Mouse (Mus musculus) neural tube, embryonic 13.5 days (tissue): ENCODE measurements around the gene Tgfb3. TPM values are rescaled to one million over a fixed set of nuclear protein-coding genes. Genes with fewer than 3 reads are reported as not detected.
A peak's percentile ranks its signal among the peaks of the same experiment; 100 is the strongest.

Experiments used
- ATAC-seq: fragments of 200-750 bp; cut with Nextera tagmentation; 2 replicates; pipeline ENCODE4 v1.8.0; 2017; ENCODE audit warnings: low read depth, mild to moderate bottlenecking, moderate TSS enrichment, moderate library complexity
- H3K27ac ChIP-seq: fragments of 300-500 bp; sonication (generic); replicated peaks from 2 replicates; pipeline ENCODE4 v1.5.1; 2015; ENCODE audit warnings: moderate library complexity, mild to moderate bottlenecking, inconsistent platforms
- H3K27me3 ChIP-seq: fragments of 300-500 bp; sonication (generic); 2 replicates; pipeline ENCODE4 v1.6.1; 2015; ENCODE audit warnings: mild to moderate bottlenecking, inconsistent platforms
- H3K36me3 ChIP-seq: fragments of 300-500 bp; sonication (generic); 2 replicates; pipeline ENCODE4 v1.6.1; 2015; ENCODE audit warnings: mild to moderate bottlenecking, inconsistent platforms
- H3K4me1 ChIP-seq: fragments of 300-500 bp; sonication (generic); replicated peaks from 2 replicates; pipeline ENCODE4 v1.6.1; 2015; ENCODE audit warnings: inconsistent platforms
- H3K4me2 ChIP-seq: fragments of 300-500 bp; sonication (generic); 2 replicates; pipeline ENCODE4 v1.6.1; 2015; ENCODE audit warnings: inconsistent platforms, mild to moderate bottlenecking, moderate library complexity
- H3K4me3 ChIP-seq: fragments of 300-500 bp; sonication (generic); 2 replicates; pipeline ENCODE4 v1.5.1; 2015; ENCODE audit warnings: mild to moderate bottlenecking, inconsistent platforms
- H3K9ac ChIP-seq: fragments of 300-500 bp; sonication (generic); 2 replicates; pipeline ENCODE4 v1.6.1; 2015; ENCODE audit warnings: moderate library complexity, mild to moderate bottlenecking, inconsistent platforms
- H3K9me3 ChIP-seq: fragments of 300-500 bp; sonication (generic); 2 replicates; pipeline ENCODE4 v1.6.1; 2016; ENCODE audit warnings: inconsistent platforms
- WGBS: fragments of 180-500 bp; shearing (Covaris S2); methylation state at CpG from one replicate; pipeline ENCODE4 v1.1.7; 2015; 5-methylcytosine and 5-hydroxymethylcytosine counted together
- polyA plus RNA-seq: library from polyadenylated mRNA; unstranded; fragments of >200 nt; fragmentation: Nextera tagmentation; extraction: Ambion mirVana; gene quantifications from 2 replicates; pipeline ENCODE4 v1.2.1, GENCODE M21; 2015

Tgfb3 gene
- polyA plus RNA-seq, 1 experiment from 2014 or later: 8.1 TPM

DNA sequence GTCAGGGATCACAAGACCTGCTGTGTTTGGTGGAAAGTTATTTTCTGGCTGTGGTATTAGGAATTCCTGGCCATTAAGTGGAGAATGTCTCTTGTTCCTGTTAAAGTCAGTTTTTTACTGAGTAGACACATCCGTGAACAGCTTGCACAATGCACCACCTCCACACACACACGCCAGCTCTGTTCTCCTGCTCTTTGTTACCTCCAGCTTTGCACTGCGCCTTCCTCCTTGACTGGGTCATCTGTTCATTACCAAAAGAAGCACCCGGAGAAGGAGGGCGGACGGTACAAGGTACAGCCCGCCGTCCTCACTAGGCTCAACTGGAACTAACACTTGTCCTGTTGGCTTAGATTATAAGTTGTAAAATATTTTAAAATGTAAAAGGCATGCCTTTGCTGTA lies 23.8 kb upstream of the Tgfb3 start:
- H3K4me3 ChIP-seq: no peak overlapping the region
- no peak overlapping the region for H3K27ac ChIP-seq
- WGBS: 79% methylated on average over 8 of the region's 8 CpGs
- no peak overlapping the region for H3K9ac ChIP-seq
- H3K36me3 ChIP-seq: 0 out of 2 replicates have a peak, but pooled peaks cover 5% of the 10 kb centered on the region
- H3K4me1 ChIP-seq: peaks cover 21% of the 10 kb centered on the region
- no peaks in the 10 kb centered on the region for H3K9me3 ChIP-seq
- no peak overlapping the region for H3K4me2 ChIP-seq
- ATAC-seq: no peak
- H3K27me3 ChIP-seq: no peaks in the 10 kb centered on the region

DNA sequence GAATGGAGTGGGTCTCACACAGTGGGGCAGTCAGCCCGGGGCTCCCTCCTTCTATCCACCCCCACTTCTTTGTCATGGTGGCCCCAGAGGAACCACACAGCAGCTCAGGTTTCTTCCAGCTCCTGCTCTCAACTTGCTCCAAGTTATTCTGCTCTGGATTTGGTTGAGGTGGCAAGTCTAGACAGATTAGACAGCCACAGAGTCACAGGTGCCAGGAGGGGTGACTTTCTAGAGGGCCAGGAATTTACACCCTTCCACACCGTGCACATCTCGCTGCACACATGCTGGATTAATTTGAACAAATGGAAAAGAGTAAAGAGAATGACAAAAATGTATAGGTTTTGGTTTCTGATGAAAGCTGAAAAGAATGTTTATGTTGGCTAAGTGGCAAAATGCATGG lies 21.9 kb upstream of the Tgfb3 start:
- Histone ChIP-seq H3K4me1 (peaks cover 21% of the 10 kb centered on the region), H3K9ac (no peak overlapping the region), H3K9me3 (no peaks in the 10 kb centered on the region), H3K36me3 (0 out of 2 replicates have a peak, but pooled peaks cover 7% of the 10 kb centered on the region), H3K4me3 (no peak overlapping the region), H3K4me2 (no peak overlapping the region), H3K27ac (no peak overlapping the region), H3K27me3 (no peaks in the 10 kb centered on the region)
- no peak for ATAC-seq
- 83% methylated on average over 3 of the region's 3 CpGs for WGBS

DNA sequence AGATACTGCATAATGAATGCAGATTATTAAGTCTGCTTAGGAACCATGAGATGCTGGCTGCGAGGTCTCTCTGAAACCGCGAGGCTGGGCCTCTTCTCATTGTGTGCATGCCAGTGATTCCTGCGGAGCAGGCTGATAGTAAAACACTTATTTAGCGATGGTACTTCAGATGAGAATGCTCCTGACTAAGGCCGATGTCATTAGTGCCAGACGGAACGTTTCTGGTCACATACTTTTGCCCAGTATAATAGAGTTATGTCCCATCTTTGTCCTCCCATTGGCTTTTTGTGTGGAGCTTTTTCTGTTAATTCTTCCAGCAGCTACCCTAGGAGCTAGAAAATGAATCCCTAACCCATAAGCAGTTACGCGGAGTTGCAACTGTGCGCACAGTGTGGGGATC lies 18.9 kb upstream of the Tgfb3 start:
- no peak for ATAC-seq
- Histone ChIP-seq H3K9me3 (no peaks in the 10 kb centered on the region), H3K4me2 (no peak overlapping the region), H3K36me3 (peaks cover 8% of the 10 kb centered on the region; the same call in 1 of the 2 replicates), H3K27ac (no peak overlapping the region), H3K9ac (no peak overlapping the region), H3K27me3 (no peaks in the 10 kb centered on the region), H3K4me3 (no peak overlapping the region), H3K4me1 (peaks cover 4% of the 10 kb centered on the region)
- 50% methylated on average over 11 of the region's 11 CpGs for WGBS

DNA sequence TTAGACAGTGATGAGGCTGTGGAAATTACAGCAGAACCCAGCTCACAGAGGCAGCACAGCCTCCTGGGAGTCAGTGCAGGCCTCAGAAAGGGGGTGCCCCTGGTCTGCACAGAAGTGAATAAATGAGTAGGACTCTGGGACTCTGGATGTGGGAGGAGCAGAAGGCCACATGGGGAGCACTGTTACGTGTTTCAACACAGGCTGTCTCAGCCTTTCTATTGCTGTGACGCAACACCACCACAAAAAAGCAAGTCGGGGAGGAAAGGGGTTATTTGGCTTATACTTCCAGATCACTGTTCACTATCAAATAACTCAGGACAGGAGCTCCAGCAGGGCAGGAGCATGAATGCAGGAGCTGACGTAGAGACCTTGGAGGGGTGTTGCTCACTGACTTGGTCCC lies 17.0 kb upstream of the Tgfb3 start:
- Histone ChIP-seq H3K4me1 (no peaks in the 10 kb centered on the region), H3K27me3 (no peaks in the 10 kb centered on the region), H3K36me3 (peaks cover 17% of the 10 kb centered on the region; the same call in 1 of the 2 replicates), H3K4me3 (no peak overlapping the region), H3K9ac (no peak overlapping the region), H3K27ac (no peak overlapping the region), H3K9me3 (no peaks in the 10 kb centered on the region), H3K4me2 (no peak overlapping the region)
- 90% methylated on average over 4 of the region's 4 CpGs for WGBS
- no peak for ATAC-seq

DNA sequence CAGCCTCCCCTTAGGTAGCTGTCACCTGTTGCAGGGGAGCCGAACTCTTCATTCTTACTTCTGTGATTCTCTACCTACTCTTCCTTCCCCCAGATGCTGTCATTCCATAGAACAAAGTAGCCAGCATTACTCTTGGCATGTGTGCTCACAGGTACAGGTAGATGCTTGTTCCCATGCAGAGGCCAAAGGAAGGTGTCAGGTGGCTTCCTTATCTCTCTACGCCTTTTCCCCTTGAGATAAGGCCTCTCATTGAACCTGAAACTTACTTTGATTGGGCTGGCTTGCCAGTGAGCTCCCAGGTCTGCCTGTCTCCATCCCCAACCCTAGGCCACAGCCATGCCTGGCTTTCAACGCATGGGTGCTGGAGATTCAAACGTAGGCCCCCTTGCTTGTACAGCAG lies 15.2 kb upstream of the Tgfb3 start:
- WGBS: 91% methylated on average over 4 of the region's 4 CpGs
- no peaks in the 10 kb centered on the region for H3K4me1 ChIP-seq
- no peak overlapping the region for H3K4me3 ChIP-seq
- H3K9ac ChIP-seq: no peak overlapping the region
- ATAC-seq: no peak
- H3K36me3 ChIP-seq: peaks cover 20% of the 10 kb centered on the region
- no peak overlapping the region for H3K27ac ChIP-seq
- no peaks in the 10 kb centered on the region for H3K9me3 ChIP-seq
- no peak overlapping the region for H3K4me2 ChIP-seq
- H3K27me3 ChIP-seq: no peaks in the 10 kb centered on the region

DNA sequence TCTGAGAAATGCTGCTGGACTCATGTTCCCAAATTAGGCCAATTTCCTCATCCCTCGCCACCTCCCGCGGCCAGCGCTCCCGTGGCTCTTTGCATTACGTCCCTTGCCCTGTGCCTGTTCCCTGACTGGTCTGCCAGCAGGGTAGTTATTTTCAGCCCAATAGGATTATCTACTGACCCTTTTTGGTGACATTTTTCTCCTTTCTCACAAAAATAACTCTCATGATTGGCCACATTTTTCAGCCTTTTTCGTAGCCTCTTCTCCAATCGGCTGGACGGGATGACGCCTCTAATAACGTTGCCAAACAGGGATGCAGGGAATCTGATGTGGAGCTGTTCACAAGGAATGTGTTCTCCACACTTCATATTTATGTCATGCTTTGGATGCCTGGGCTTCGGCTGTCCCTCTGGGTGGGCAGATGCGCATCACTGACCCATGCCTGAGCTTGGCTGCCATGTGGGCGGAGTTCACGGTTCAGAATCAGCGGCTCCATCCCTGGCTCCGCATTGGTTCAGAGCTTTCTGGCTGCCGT lies 12.8 kb upstream of the Tgfb3 start:
- no peak for ATAC-seq
- Histone ChIP-seq H3K4me3 (no peak overlapping the region), H3K27me3 (no peaks in the 10 kb centered on the region), H3K36me3 (peaks cover 30% of the 10 kb centered on the region), H3K9ac (no peak overlapping the region), H3K27ac (no peak overlapping the region), H3K4me2 (no peak overlapping the region), H3K9me3 (no peaks in the 10 kb centered on the region), H3K4me1 (no peaks in the 10 kb centered on the region)
- WGBS: 53% methylated on average over 18 of the region's 18 CpGs

DNA sequence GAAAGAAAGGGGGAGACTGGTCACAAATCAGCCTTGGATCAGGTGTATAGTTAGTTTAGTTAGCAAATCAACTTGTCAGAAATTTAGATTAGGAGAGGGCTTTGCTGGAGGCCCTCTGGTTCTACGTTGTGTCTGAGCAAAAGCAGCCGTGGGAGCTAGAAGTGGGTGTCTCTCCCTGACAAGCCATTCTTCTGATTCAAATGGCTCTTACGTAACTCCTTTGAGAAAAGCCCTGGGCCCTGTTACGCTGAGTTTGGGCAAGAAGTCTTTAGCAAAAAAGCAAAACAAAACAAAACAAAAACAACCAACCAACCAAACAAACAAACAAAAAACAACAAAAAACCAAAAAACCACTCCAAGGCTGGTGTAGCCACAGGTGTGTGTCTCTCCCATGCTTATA lies 11.9 kb upstream of the Tgfb3 start:
- 80% methylated on average over 4 of the region's 4 CpGs for WGBS
- H3K36me3 ChIP-seq: peaks cover 37% of the 10 kb centered on the region

DNA sequence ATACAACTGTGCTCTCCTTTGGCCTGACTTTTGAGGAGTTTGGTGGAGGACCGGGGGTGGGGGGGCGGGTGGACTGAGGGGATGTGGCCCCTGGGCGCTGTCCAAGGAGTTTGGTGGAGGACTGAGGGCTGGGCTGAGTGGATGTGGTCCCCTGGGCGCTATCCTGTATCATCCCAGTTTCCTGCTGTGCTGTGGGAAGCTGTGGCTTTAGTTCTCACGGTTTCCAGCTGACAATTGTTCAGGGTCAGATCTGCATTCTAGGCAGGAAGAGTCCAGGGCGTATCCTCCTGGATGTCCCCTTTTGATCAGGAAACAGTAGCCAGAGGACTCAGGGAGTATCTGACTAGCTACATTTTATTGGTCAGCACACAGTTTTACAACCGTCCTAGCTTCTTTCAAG lies 9.2 kb upstream of the Tgfb3 start:
- H3K27ac ChIP-seq: no peak overlapping the region
- no peak overlapping the region for H3K9ac ChIP-seq
- H3K36me3 ChIP-seq: peaks cover 44% of the 10 kb centered on the region
- ATAC-seq: no peak
- WGBS: 72% methylated on average over 7 of the region's 7 CpGs
- H3K27me3 ChIP-seq: no peaks in the 10 kb centered on the region
- H3K4me1 ChIP-seq: peaks cover 6% of the 10 kb centered on the region
- no peak overlapping the region for H3K4me3 ChIP-seq
- H3K4me2 ChIP-seq: no peak overlapping the region
- no peaks in the 10 kb centered on the region for H3K9me3 ChIP-seq

More for the DNA sequence above, 11.9 kb upstream of the Tgfb3 start:
- Histone ChIP-seq H3K4me2 (no peak overlapping the region), H3K9me3 (no peaks in the 10 kb centered on the region), H3K4me1 (no peaks in the 10 kb centered on the region), H3K27ac (no peak overlapping the region), H3K4me3 (no peak overlapping the region), H3K9ac (no peak overlapping the region), H3K27me3 (no peaks in the 10 kb centered on the region)
- ATAC-seq: no peak

DNA sequence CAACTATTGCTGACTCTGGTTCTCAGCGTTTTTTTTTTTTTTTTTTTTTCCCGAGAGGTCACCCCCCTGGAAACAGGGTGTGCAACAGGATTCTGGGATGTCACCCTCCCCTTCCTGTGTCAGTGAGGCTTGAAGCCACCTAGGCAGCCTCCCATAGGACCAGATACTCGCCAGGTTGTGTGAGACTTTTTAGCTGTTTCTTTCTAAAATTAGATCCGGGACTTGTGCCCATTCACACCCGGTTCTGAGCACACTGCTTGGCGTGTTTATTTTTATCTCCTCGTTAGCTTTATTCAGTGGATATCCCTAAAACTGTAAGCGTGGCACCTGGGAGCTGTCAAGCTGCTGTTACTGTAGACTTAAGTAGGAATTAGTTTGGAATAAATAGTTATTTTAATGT lies 7.7 kb upstream of the Tgfb3 start:
- peaks cover 12% of the 10 kb centered on the region for H3K4me1 ChIP-seq
- WGBS: 86% methylated on average over 8 of the region's 8 CpGs
- H3K36me3 ChIP-seq: peaks cover 35% of the 10 kb centered on the region
- H3K27me3 ChIP-seq: no peaks in the 10 kb centered on the region
- no peak overlapping the region for H3K4me2 ChIP-seq
- ATAC-seq: no peak
- no peak overlapping the region for H3K27ac ChIP-seq
- H3K9me3 ChIP-seq: no peaks in the 10 kb centered on the region
- no peak overlapping the region for H3K4me3 ChIP-seq
- H3K9ac ChIP-seq: no peak overlapping the region

DNA sequence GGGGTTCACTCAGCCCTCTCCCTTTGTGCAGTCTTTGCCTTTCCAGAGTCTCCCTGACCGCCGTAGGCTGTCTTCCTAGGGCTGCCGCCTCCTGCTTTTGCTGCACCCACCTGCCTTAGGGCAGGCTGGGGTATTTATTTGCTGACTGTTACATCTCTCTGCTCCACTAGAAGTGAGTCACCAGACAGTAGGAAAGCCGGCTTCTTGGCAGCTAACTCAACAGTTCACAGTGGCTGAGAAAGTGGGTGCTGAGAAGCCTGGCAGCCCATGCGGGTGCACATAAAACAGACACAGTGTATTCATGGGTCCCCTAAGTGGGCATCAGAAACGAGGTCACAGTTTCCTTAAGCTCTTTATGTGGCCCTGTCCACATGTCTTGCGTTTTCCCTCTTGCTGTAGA lies 7.0 kb upstream of the Tgfb3 start:
- ATAC-seq: no peak

DNA sequence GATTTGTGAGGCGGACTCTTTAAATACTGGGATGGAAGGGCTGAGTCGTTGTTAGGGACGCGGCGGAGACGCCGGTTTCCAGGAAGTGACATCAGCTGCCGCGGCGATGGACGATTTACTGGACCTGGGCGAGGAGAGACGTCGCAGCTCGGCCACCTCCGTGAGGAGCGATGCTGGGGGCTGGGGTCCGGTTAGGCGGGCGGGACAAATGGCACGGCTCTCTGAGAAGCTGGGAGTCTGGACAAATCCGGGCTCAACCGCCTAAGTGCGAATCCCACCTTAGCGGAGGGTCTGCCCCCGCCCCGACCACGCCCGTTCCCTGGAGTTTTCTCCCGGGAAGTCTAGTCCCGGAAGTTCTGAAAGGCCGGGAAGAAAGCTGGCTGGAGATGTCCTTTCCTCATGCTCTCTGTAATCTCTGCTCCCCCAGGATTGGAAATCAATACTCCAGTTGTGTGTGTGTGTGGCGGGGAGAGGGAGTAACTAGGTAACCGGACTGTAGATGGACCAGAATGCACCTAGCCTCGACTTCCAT lies 3.7 kb upstream of the Tgfb3 start, which contains the start of gene Ift43:
Ift43 (plus strand) TSS at position 61 of the 532 bp plus-strand sequence.
- Histone ChIP-seq H3K27ac (peak within 1 kb of the TSS; percentile 59), H3K9me3 (no peaks in the 10 kb centered on the region), H3K9ac (peak within 1 kb of the TSS; percentile 73), H3K4me3 (peak within 1 kb of the TSS; percentile 72), H3K4me1 (peaks cover 29% of the 10 kb centered on the region), H3K36me3 (peaks cover 24% of the 10 kb centered on the region), H3K4me2 (peak within 1 kb of the TSS; percentile 75), H3K27me3 (peaks cover 16% of the 10 kb centered on the region)
- ATAC-seq: peak; percentile 72; the same call in 1 of the 2 replicates
- WGBS: under 1% methylated on average over 35 of the region's 35 CpGs

More for the DNA sequence above, 7.0 kb upstream of the Tgfb3 start:
- Histone ChIP-seq H3K27me3 (peaks cover 6% of the 10 kb centered on the region), H3K4me2 (no peak overlapping the region), H3K9me3 (no peaks in the 10 kb centered on the region), H3K9ac (no peak overlapping the region), H3K36me3 (peaks cover 35% of the 10 kb centered on the region), H3K4me3 (no peak overlapping the region), H3K4me1 (peaks cover 12% of the 10 kb centered on the region), H3K27ac (no peak overlapping the region)
- WGBS: 92% methylated on average over 7 of the region's 7 CpGs

DNA sequence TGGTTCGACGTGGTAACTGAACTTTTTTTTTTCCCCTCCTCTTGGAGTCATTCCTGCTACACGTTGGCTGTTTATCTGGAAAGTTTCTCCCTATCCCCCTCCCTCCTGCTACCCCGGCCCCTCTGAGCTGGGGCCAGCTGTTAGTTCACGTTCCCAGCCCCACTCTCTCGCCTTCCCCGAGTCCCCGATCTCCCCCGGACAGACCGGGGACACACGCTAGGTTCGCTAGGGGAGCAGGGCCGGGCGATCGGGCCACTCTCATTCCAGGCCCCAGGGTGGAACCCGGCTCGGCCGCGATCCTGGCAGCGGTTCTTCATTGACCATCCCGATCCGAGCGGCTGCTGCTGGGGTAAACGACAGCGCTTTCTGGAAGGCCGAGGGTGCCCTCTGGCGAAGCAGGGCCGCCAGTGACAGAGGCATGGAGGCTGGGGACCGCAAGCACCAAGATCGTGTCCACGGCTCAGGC lies 394 bp upstream of the Tgfb3 start:
- H3K4me1 ChIP-seq: peaks cover 50% of the 10 kb centered on the region
- no peaks in the 10 kb centered on the region for H3K9me3 ChIP-seq
- H3K9ac ChIP-seq: peak overlapping the region; percentile 73
- peak overlapping the region; percentile 86 for H3K4me2 ChIP-seq
- peak overlapping the region; percentile 55 for H3K4me3 ChIP-seq
- peak overlapping the region; percentile 84 for H3K27ac ChIP-seq
- ATAC-seq: peak; percentile 78
- peaks cover 22% of the 10 kb centered on the region for H3K27me3 ChIP-seq
- no peaks in the 10 kb centered on the region for H3K36me3 ChIP-seq
- under 1% methylated on average over 31 of the region's 31 CpGs for whole genome bisulfite sequencing

DNA sequence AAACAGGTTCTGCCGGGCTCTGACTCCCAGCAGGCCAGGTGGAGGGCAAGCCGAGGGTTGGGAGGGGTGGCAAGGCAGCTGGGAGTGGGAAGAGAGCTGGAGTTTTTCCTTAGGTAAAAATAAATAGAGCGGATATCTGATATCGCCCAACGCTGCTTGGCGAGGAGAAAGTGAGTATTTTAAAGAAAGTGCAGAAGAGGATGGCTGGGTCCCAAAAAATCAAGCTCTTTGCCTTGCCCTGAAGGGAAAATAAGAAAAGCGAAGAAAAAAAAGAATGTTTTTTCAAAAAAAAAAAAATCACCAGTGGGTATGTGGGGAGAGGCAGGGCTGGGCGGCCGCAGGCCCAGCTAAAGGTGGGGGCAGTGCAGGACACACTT lies 677 bp downstream of the Tgfb3 start:
- H3K9ac ChIP-seq: peak overlapping the region; percentile 73
- 14% methylated on average over 9 of the region's 9 CpGs for WGBS
- H3K4me3 ChIP-seq: peak overlapping the region; percentile 55
- no peaks in the 10 kb centered on the region for H3K36me3 ChIP-seq
- H3K9me3 ChIP-seq: no peaks in the 10 kb centered on the region
- ATAC-seq: no peak
- H3K4me1 ChIP-seq: peaks cover 46% of the 10 kb centered on the region
- H3K27ac ChIP-seq: peak overlapping the region; percentile 84
- H3K4me2 ChIP-seq: peak overlapping the region; percentile 86
- peaks cover 22% of the 10 kb centered on the region for H3K27me3 ChIP-seq
